Mouse (Mus musculus): ENCODE data around the gene Rprd1b. TPM values are rescaled to one million over a fixed set of nuclear protein-coding genes. Genes with fewer than 3 reads are reported as not detected.

The Rprd1b gene
- polyA plus RNA-seq, 1 experiment from 2014 or later, result 48.9 TPM

GRCm38 (mm10) chr2:158141690-158142440 is 113.6 kb downstream of the Rprd1b start:
- Histone ChIP-seq H3K27me3 (0 out of 2 replicates have a peak, but pooled peaks cover 4% of the 10 kb centered on the region), H3K9me3 (replicated peaks) (no peaks in the 10 kb centered on the region), H3K4me2 (no peak overlapping the region), H3K9ac (no peak overlapping the region), H3K4me1 (peaks cover 72% of the 10 kb centered on the region), H3K4me3 (replicated peaks) (no peak overlapping the region), H3K36me3 (no peaks in the 10 kb centered on the region), H3K27ac (0 out of 2 replicates have a peak overlapping the region, but pooled peaks have one; percentile 9)
- 78% methylated on average over 7 of the region's 7 CpGs for WGBS
- ATAC-seq (replicated peaks; ENCODE audit: low FRiP score), result peak; percentile 26; the same call in 1 of the 2 replicates

- no peak overlapping the region for H3K9ac ChIP-seq
- no peak overlapping the region for H3K4me3 ChIP-seq (replicated peaks)
- H3K4me2 ChIP-seq, result peak overlapping the region; percentile 18; the same call in 1 of the 2 replicates
- WGBS, result 70% methylated on average over 18 of the region's 18 CpGs
- H3K27me3 ChIP-seq, result 0 out of 2 replicates have a peak, but pooled peaks cover 4% of the 10 kb centered on the region
- no peaks in the 10 kb centered on the region for H3K9me3 ChIP-seq (replicated peaks)
- ATAC-seq (replicated peaks; ENCODE audit: low FRiP score), result no peak
- H3K4me1 ChIP-seq, result peaks cover 67% of the 10 kb centered on the region
- H3K36me3 ChIP-seq, result no peaks in the 10 kb centered on the region
- 0 out of 2 replicates have a peak overlapping the region, but pooled peaks have one; percentile 29 for H3K27ac ChIP-seq
Measured at GRCm38 (mm10) chr2:158142981-158143380, 114.7 kb downstream of the Rprd1b start.

GRCm38 (mm10) chr2:158143816-158144215 is 115.5 kb downstream of the Rprd1b start:
- H3K9me3 ChIP-seq (replicated peaks), result no peaks in the 10 kb centered on the region
- WGBS, result 63% methylated on average over 3 of the region's 3 CpGs
- peaks cover 67% of the 10 kb centered on the region for H3K4me1 ChIP-seq
- H3K27ac ChIP-seq, result 0 out of 2 replicates have a peak overlapping the region, but pooled peaks have one; percentile 3
- no peak overlapping the region for H3K9ac ChIP-seq
- no peak for ATAC-seq (replicated peaks; ENCODE audit: low FRiP score)
- H3K27me3 ChIP-seq, result 0 out of 2 replicates have a peak, but pooled peaks cover 4% of the 10 kb centered on the region
- H3K36me3 ChIP-seq, result no peaks in the 10 kb centered on the region
- H3K4me2 ChIP-seq, result peak overlapping the region; percentile 86; the same call in 1 of the 2 replicates
- no peak overlapping the region for H3K4me3 ChIP-seq (replicated peaks)

GRCm38 (mm10) chr2:158144263-158144662 is 116.0 kb downstream of the Rprd1b start:
- WGBS, result 54% methylated on average over 8 of the region's 8 CpGs
- H3K4me3 ChIP-seq (replicated peaks), result no peak overlapping the region
- no peaks in the 10 kb centered on the region for H3K9me3 ChIP-seq (replicated peaks)
- H3K27me3 ChIP-seq, result 0 out of 2 replicates have a peak, but pooled peaks cover 4% of the 10 kb centered on the region
- peak overlapping the region; percentile 86 for H3K4me2 ChIP-seq
- H3K9ac ChIP-seq, result no peak overlapping the region
- H3K27ac ChIP-seq, result 0 out of 2 replicates have a peak overlapping the region, but pooled peaks have one; percentile 3
- no peak for ATAC-seq (replicated peaks; ENCODE audit: low FRiP score)
- H3K36me3 ChIP-seq, result no peaks in the 10 kb centered on the region
- peaks cover 64% of the 10 kb centered on the region for H3K4me1 ChIP-seq

GRCm38 (mm10) chr2:158144750-158145527 is 116.6 kb downstream of the Rprd1b start:
- WGBS, result 85% methylated on average over 6 of the region's 6 CpGs
- Histone ChIP-seq H3K4me1 (peaks cover 57% of the 10 kb centered on the region), H3K27ac (no peak overlapping the region), H3K9ac (no peak overlapping the region), H3K4me2 (peak overlapping the region; percentile 86), H3K4me3 (replicated peaks) (peak overlapping the region; percentile 55), H3K36me3 (no peaks in the 10 kb centered on the region), H3K27me3 (0 out of 2 replicates have a peak, but pooled peaks cover 4% of the 10 kb centered on the region), H3K9me3 (replicated peaks) (no peaks in the 10 kb centered on the region)
- ATAC-seq (replicated peaks; ENCODE audit: low FRiP score), result no peak

- H3K4me3 ChIP-seq (replicated peaks), result peak overlapping the region; percentile 55
- 0 out of 2 replicates have a peak, but pooled peaks cover 4% of the 10 kb centered on the region for H3K27me3 ChIP-seq
- H3K4me2 ChIP-seq, result peak overlapping the region; percentile 86
- WGBS, result 73% methylated on average over 5 of the region's 5 CpGs
- no peaks in the 10 kb centered on the region for H3K36me3 ChIP-seq
- peak overlapping the region; percentile 60 for H3K9ac ChIP-seq
- H3K4me1 ChIP-seq, result peaks cover 53% of the 10 kb centered on the region
- H3K9me3 ChIP-seq (replicated peaks), result no peaks in the 10 kb centered on the region
- no peak; the same call in 1 of the 2 replicates for ATAC-seq (replicated peaks; ENCODE audit: low FRiP score)
- H3K27ac ChIP-seq, result no peak overlapping the region
Measured at GRCm38 (mm10) chr2:158145528-158146065, 117.3 kb downstream of the Rprd1b start.

- ATAC-seq (replicated peaks; ENCODE audit: low FRiP score), result peak; percentile 83
- H3K4me3 ChIP-seq (replicated peaks), result peak within 1 kb of the TSS; percentile 55
- peak within 1 kb of the TSS; percentile 60 for H3K9ac ChIP-seq
- H3K4me2 ChIP-seq, result peak within 1 kb of the TSS; percentile 86
- 0 out of 2 replicates have a peak, but pooled peaks cover 4% of the 10 kb centered on the region for H3K27me3 ChIP-seq
- no peaks in the 10 kb centered on the region for H3K36me3 ChIP-seq
- peaks cover 47% of the 10 kb centered on the region for H3K4me1 ChIP-seq
- H3K9me3 ChIP-seq (replicated peaks), result 0 out of 2 replicates have a peak, but pooled peaks cover 4% of the 10 kb centered on the region
- no peak within 1 kb of the TSS for H3K27ac ChIP-seq
- WGBS, result under 1% methylated on average over 33 of the region's 33 CpGs
Measured at GRCm38 (mm10) chr2:158146223-158146622, 117.9 kb downstream of the Rprd1b start, which contains the start of gene Tgm2. Gene Tgm2, minus strand, starts transcription at chr2:158146436.

- no peak for ATAC-seq (replicated peaks; ENCODE audit: low FRiP score)
- no peak overlapping the region for H3K4me2 ChIP-seq
- WGBS, result 89% methylated on average over 8 of the region's 8 CpGs
Measured at GRCm38 (mm10) chr2:158146971-158147370, 118.7 kb downstream of the Rprd1b start.

GRCm38 (mm10) chr2:158151077-158151476 is 122.8 kb downstream of the Rprd1b start:
- Histone ChIP-seq H3K4me2 (no peak overlapping the region), H3K9ac (no peak overlapping the region), H3K27me3 (no peaks in the 10 kb centered on the region), H3K9me3 (replicated peaks) (0 out of 2 replicates have a peak, but pooled peaks cover 4% of the 10 kb centered on the region), H3K27ac (no peak overlapping the region), H3K4me1 (peaks cover 30% of the 10 kb centered on the region), H3K4me3 (replicated peaks) (no peak overlapping the region), H3K36me3 (no peaks in the 10 kb centered on the region)
- WGBS, result 97% methylated on average over 3 of the region's 3 CpGs
- no peak for ATAC-seq (replicated peaks; ENCODE audit: low FRiP score)

More at GRCm38 (mm10) chr2:158146971-158147370, 118.7 kb downstream of the Rprd1b start:
- Histone ChIP-seq H3K36me3 (no peaks in the 10 kb centered on the region), H3K4me1 (peaks cover 40% of the 10 kb centered on the region), H3K9ac (no peak overlapping the region), H3K27me3 (0 out of 2 replicates have a peak, but pooled peaks cover 4% of the 10 kb centered on the region), H3K27ac (no peak overlapping the region), H3K4me3 (replicated peaks) (no peak overlapping the region), H3K9me3 (replicated peaks) (0 out of 2 replicates have a peak, but pooled peaks cover 4% of the 10 kb centered on the region)

GRCm38 (mm10) chr2:158152685-158153309 is 124.5 kb downstream of the Rprd1b start:
- 50% methylated on average over 6 of the region's 6 CpGs for WGBS
- H3K27ac ChIP-seq, result 0 out of 2 replicates have a peak overlapping the region, but pooled peaks have one; percentile 27

More at GRCm38 (mm10) chr2:158152685-158153309, 124.5 kb downstream of the Rprd1b start:
- H3K9me3 ChIP-seq (replicated peaks), result 0 out of 2 replicates have a peak, but pooled peaks cover 4% of the 10 kb centered on the region
- H3K4me1 ChIP-seq, result peaks cover 27% of the 10 kb centered on the region
- no peak overlapping the region for H3K4me3 ChIP-seq (replicated peaks)
- ATAC-seq (replicated peaks; ENCODE audit: low FRiP score), result peak; percentile 63
- H3K4me2 ChIP-seq, result no peak overlapping the region
- H3K27me3 ChIP-seq, result no peaks in the 10 kb centered on the region
- no peak overlapping the region for H3K9ac ChIP-seq
- no peaks in the 10 kb centered on the region for H3K36me3 ChIP-seq

Data from kidney, embryonic 15.5 days (tissue).